Mouse (Mus musculus) ES-Bruce4 (cell line): ENCODE data around the gene Ppp1r13l.

ENCODE experiments used
- CTCF ChIP-seq: IDR thresholded peaks from one replicate; pipeline ENCODE4 v1.8.1; 2011; ENCODE audit warnings: low read depth, low read length
- EP300 ChIP-seq: IDR thresholded peaks from 2 replicates; pipeline ENCODE4 v1.6.1; 2011; ENCODE audit warnings: low read depth, low read length; ENCODE audit not compliant: insufficient read depth

GRCm38 (mm10) chr7:19319458-19319857 lies 40.1 kb upstream of the Ppp1r13l start:
- TF ChIP-seq CTCF (no peak), EP300 (no peak)
